Mouse (Mus musculus) hindbrain, embryonic 16.5 days (tissue): ENCODE data around the gene Alx1. TPM values are rescaled to one million over a fixed set of nuclear protein-coding genes. Genes with fewer than 3 reads are reported as not detected.

Experiments
- ATAC-seq: fragments of 200-750 bp; cut with Nextera tagmentation; 2 replicates; pipeline ENCODE4 v1.8.0; 2017; ENCODE audit warnings: moderate TSS enrichment, moderate library complexity
- H3K27ac ChIP-seq: fragments of 300-500 bp; sonication (generic); 2 replicates; pipeline ENCODE4 v1.5.1; 2014; ENCODE audit warnings: low read depth, mild to moderate bottlenecking, control low read depth, low read length, moderate library complexity
- H3K27me3 ChIP-seq: fragments of 300-500 bp; sonication (generic); replicated peaks from 2 replicates; pipeline ENCODE4 v1.6.1; 2014; ENCODE audit warnings: low read length; ENCODE audit not compliant: control insufficient read depth, insufficient read depth
- H3K36me3 ChIP-seq: fragments of 300-500 bp; sonication (generic); 2 replicates; pipeline ENCODE4 v1.6.1; 2014; ENCODE audit warnings: mild to moderate bottlenecking, low read length, moderate library complexity, mixed read lengths; ENCODE audit not compliant: control insufficient read depth, insufficient read depth
- H3K4me1 ChIP-seq: fragments of 300-500 bp; sonication (generic); 2 replicates; pipeline ENCODE4 v1.6.1; 2014; ENCODE audit warnings: low read depth, low read length; ENCODE audit not compliant: control insufficient read depth, insufficient read depth
- H3K4me2 ChIP-seq: fragments of 300-500 bp; sonication (generic); 2 replicates; pipeline ENCODE4 v1.6.1; 2014; ENCODE audit warnings: mild to moderate bottlenecking, low read length, control low read depth, moderate library complexity
- H3K4me3 ChIP-seq: fragments of 300-500 bp; sonication (generic); 2 replicates; pipeline ENCODE4 v1.5.1; 2014; ENCODE audit warnings: mild to moderate bottlenecking, low read length, control low read depth, moderate library complexity
- H3K9ac ChIP-seq: fragments of 300-500 bp; sonication (generic); 2 replicates; pipeline ENCODE4 v1.6.1; 2014; ENCODE audit warnings: low read depth, mild to moderate bottlenecking, control low read depth, low read length, moderate library complexity
- H3K9me3 ChIP-seq: fragments of 300-500 bp; sonication (generic); 2 replicates; pipeline ENCODE4 v1.6.1; 2014; ENCODE audit warnings: mild to moderate bottlenecking, low read length, moderate library complexity; ENCODE audit not compliant: control insufficient read depth
- WGBS: fragments of 180-500 bp; shearing (Covaris S2); extraction: QIAGEN DNeasy Blood & Tissue Kit; methylation state at CpG from one replicate; pipeline ENCODE4 v1.1.7; 2014; 5-methylcytosine and 5-hydroxymethylcytosine counted together
- polyA plus RNA-seq: library from polyadenylated mRNA; unstranded; fragments of >200 nt; fragmentation: Nextera tagmentation; extraction: Ambion mirVana; gene quantifications from 2 replicates; pipeline ENCODE4 v1.2.1, GENCODE M21; 2015

Gene Alx1
- polyA plus RNA-seq, result 0.06 TPM in 1 of 2 replicates, not detected in the other

GRCm38 (mm10) chr10:103029730-103030490, at the start of gene Alx1:
Gene Alx1, minus strand, starts transcription at chr10:103030215.
- ATAC-seq, result no peak
- H3K27me3 ChIP-seq, result peaks cover 32% of the 10 kb centered on the region

DNA sequence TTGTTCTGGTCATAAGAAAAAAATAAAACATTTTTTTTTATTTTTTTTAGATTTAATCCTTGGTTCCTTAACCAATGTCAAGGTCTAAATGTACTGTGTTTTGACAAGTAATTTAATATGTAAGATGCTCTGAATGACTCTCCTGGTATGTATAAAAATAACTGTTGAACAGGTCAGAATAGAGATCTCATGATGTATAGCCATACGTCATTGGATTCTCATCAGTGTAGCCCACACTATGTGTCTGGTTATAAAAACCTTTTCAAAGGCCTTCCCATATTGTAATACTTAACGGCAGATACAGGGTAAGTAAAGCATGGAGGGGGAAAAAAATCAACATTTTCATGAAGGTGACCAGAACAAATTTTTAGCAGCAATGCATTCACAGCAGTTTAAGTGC, 19.6 kb upstream of the Alx1 start:
- 85% methylated on average over 2 of the region's 2 CpGs for whole genome bisulfite sequencing
- Histone ChIP-seq H3K4me2 (no peak overlapping the region), H3K36me3 (no peaks in the 10 kb centered on the region), H3K9me3 (no peaks in the 10 kb centered on the region), H3K4me3 (no peak overlapping the region), H3K9ac (no peak overlapping the region), H3K27me3 (no peaks in the 10 kb centered on the region), H3K27ac (no peak overlapping the region), H3K4me1 (no peaks in the 10 kb centered on the region)
- no peak for ATAC-seq

More at GRCm38 (mm10) chr10:103029730-103030490, at the start of gene Alx1:
- Histone ChIP-seq H3K36me3 (no peaks in the 10 kb centered on the region), H3K9me3 (no peaks in the 10 kb centered on the region), H3K9ac (no peak within 1 kb of the TSS), H3K4me3 (no peak within 1 kb of the TSS), H3K27ac (no peak within 1 kb of the TSS), H3K4me1 (peaks cover 3% of the 10 kb centered on the region; the same call in 1 of the 2 replicates), H3K4me2 (no peak within 1 kb of the TSS)
- WGBS, result 1% methylated on average over 32 of the region's 32 CpGs

DNA sequence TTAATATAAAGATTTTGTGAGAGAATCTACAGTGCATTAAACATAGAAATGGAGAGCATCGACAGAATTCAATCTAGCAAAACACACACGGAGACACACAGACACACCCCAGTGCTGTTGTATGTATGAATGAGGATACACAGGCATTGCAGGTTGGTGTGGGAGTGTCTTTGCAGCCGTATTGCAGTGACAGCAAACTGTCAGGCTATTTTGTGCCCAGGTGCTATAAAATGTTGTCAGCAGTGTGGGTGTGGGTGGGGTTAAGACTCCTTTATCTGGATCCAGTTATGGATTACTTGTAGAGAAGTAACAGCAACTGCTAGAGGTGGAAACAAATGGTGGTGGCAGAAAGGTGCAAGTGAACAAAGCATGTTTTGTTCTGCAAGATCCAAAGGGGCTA, 16.6 kb upstream of the Alx1 start:
- H3K4me1 ChIP-seq, result no peaks in the 10 kb centered on the region
- H3K36me3 ChIP-seq, result no peaks in the 10 kb centered on the region
- H3K4me3 ChIP-seq, result no peak overlapping the region
- H3K9ac ChIP-seq, result no peak overlapping the region
- H3K9me3 ChIP-seq, result no peaks in the 10 kb centered on the region
- no peaks in the 10 kb centered on the region for H3K27me3 ChIP-seq
- no peak overlapping the region for H3K27ac ChIP-seq
- no peak overlapping the region for H3K4me2 ChIP-seq
- 78% methylated on average over 3 of the region's 3 CpGs for WGBS
- no peak for ATAC-seq

- Histone ChIP-seq H3K4me3 (no peak overlapping the region), H3K4me2 (no peak overlapping the region), H3K9ac (no peak overlapping the region), H3K36me3 (no peaks in the 10 kb centered on the region), H3K4me1 (no peaks in the 10 kb centered on the region), H3K27me3 (no peaks in the 10 kb centered on the region), H3K9me3 (no peaks in the 10 kb centered on the region), H3K27ac (no peak overlapping the region)
- no peak for ATAC-seq
- WGBS, result 70% methylated on average over 2 of the region's 2 CpGs
Observed at GRCm38 (mm10) chr10:103045019-103045418, 15.0 kb upstream of the Alx1 start.

- H3K36me3 ChIP-seq, result no peaks in the 10 kb centered on the region
- no peak overlapping the region for H3K4me2 ChIP-seq
- WGBS, result 1% methylated on average over 14 of the region's 14 CpGs
Observed at GRCm38 (mm10) chr10:103035002-103035640, 5.1 kb upstream of the Alx1 start.

GRCm38 (mm10) chr10:103030931-103031330, 916 bp upstream of the Alx1 start:
- H3K27ac ChIP-seq, result no peak overlapping the region
- ATAC-seq, result no peak
- WGBS, result 3% methylated on average over 11 of the region's 11 CpGs
- no peak overlapping the region for H3K4me2 ChIP-seq
- no peak overlapping the region for H3K9ac ChIP-seq
- H3K4me1 ChIP-seq, result peaks cover 3% of the 10 kb centered on the region; the same call in 1 of the 2 replicates
- H3K27me3 ChIP-seq, result peaks cover 31% of the 10 kb centered on the region
- H3K9me3 ChIP-seq, result no peaks in the 10 kb centered on the region
- no peaks in the 10 kb centered on the region for H3K36me3 ChIP-seq
- no peak overlapping the region for H3K4me3 ChIP-seq

More at GRCm38 (mm10) chr10:103035002-103035640, 5.1 kb upstream of the Alx1 start:
- ATAC-seq, result no peak
- Histone ChIP-seq H3K9me3 (no peaks in the 10 kb centered on the region), H3K27ac (no peak overlapping the region), H3K9ac (no peak overlapping the region), H3K4me1 (no peaks in the 10 kb centered on the region; the same call in 1 of the 2 replicates), H3K4me3 (no peak overlapping the region), H3K27me3 (peaks cover 20% of the 10 kb centered on the region)

DNA sequence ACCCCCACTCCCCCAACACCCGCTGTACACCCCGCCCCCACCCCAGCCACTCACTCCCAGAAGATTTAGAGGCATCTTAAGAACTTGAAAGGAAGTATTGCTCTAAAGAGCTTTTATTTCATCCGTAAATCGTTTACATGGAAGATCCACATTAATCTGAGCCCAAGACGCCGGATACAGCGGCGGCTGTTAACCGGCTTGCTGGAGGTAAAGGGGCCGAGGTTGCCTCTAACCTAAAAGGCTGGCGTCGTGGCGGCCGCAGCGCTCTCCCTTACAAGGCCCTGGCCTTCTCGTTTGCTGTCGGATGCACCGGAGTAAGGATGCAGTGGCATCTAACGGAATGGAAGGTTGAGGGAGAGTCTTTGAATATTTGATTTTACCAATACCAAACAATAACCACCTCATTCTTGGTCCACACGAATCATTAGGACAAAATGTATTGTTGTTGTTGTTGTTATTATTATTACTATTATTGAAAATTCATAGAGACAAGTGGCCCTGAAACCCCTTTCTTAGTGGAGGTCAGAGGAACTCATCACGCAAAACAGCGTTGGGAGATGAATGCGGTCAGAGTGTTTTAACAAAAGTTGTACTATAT, 784 bp downstream of the Alx1 start:
- Histone ChIP-seq H3K4me1 (peaks cover 3% of the 10 kb centered on the region; the same call in 1 of the 2 replicates), H3K9ac (no peak overlapping the region), H3K27ac (no peak overlapping the region), H3K9me3 (no peaks in the 10 kb centered on the region), H3K27me3 (peaks cover 26% of the 10 kb centered on the region), H3K4me3 (no peak overlapping the region), H3K4me2 (no peak overlapping the region), H3K36me3 (no peaks in the 10 kb centered on the region)
- WGBS, result under 1% methylated on average over 23 of the region's 23 CpGs
- no peak for ATAC-seq

GRCm38 (mm10) chr10:103028253-103029131, 1.5 kb downstream of the Alx1 start:
- Histone ChIP-seq H3K9ac (no peak overlapping the region), H3K4me1 (peaks cover 3% of the 10 kb centered on the region; the same call in 1 of the 2 replicates), H3K27ac (no peak overlapping the region), H3K4me2 (peak overlapping the region; percentile 45), H3K27me3 (peaks cover 29% of the 10 kb centered on the region), H3K9me3 (no peaks in the 10 kb centered on the region), H3K36me3 (no peaks in the 10 kb centered on the region), H3K4me3 (peak overlapping the region; percentile 25)
- ATAC-seq, result peak; percentile 60
- WGBS, result under 1% methylated on average over 50 of the region's 50 CpGs
